Mouse (Mus musculus): Measurements from ENCODE around the gene Bptf. TPM values are rescaled to one million over a fixed set of nuclear protein-coding genes. Genes with fewer than 3 reads are reported as not detected.
"Not testable (repeated sequence)": the region's sequence is repeated elsewhere in the genome, so short reads cannot be mapped to it uniquely, and the experiment has no call there.

Bptf gene
- 10 to 100 TPM; 34.2 to 37.6 TPM for total RNA-seq (2021)
- long read RNA-seq, experiment 1, partial matches to known transcripts: 0 of 4 reads
- long read RNA-seq, experiment 1, other reads (novel, unspliced or antisense): 3 of 4 reads
- long read RNA-seq, experiment 2, partial matches to known transcripts: 5 of 17 reads
- long read RNA-seq, experiment 2, other reads (novel, unspliced or antisense): 12 of 17 reads

DNA sequence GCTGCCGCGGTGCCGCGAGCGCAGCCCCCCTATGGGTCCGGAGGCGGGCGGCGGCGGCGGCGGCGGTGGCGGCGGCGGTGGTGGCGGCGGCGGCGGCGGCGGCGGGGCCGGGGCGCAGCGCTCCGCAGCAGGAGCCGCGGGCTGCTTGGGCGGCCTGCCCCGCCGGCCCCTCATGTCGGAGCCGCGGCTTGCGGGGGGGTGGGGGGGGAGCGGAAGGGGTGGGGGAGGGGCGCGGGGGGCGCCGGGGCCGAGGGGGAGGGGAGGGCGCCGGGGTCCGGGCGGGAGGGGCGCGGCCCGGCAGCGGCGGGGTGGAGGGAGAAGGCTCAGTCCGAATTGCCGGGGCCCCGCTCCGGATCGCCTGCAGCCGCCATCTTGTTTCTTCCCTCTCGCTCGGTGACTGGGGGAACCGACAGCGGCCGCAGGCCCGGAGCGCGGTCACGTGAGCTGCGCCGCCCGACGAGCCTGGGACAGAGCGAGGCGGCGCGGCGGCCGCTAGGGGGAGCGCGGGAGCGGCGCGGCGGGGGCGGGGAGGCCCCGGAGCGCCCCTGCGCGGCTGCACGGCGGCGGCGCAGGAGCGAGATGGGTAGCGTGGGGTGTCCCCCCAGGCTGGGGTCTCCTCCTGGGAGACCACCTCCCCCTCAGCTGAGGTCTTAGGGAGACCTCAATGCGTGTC is at the start of gene Bptf:
Bptf (minus strand) TSS at position 379 of the 673 bp plus-strand sequence.
- DNase-seq (ENCODE audit: low spot score in 2 of 2): peak; percentile 92 to 95

DNA sequence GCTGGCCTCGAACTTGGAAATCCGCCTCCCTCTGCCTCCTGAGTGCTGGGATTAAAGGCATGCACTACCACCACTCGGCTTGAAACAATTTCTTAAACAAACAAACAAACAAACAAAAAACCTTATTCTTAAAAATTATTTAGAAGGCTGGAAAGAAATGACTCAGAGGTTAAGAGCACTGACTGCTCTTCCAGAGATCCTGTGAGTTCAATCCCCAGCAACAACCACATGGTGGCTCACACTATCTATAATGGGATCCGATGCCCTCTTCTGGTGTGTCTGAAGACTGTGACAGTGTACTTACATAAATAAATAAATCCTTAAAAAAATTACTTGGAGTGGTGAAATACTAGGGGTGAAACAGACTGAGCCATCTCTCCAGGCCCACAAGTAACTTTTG is 29.3 kb upstream of the Bptf start:
- no peak for DNase-seq (ENCODE audit: low spot score in 2 of 2)

DNA sequence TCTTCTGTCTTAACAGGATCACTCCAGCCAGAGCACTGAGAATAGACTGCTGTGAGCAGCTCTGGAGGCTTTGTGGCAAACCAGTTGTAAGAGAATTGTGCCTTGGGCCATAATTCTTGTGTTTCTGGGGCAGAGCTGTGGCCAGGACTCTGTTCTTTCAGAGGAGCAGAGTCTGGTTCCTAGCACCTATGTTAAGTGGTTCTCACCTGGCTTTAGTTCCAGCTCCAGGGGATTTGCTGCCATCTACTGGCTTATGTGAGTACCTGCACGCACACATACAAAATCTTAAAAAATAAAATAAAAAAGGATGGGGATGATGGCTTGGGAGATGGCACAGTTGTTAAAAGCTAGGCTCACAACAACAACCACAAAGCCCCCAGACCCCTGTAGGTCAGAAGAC is 27.1 kb upstream of the Bptf start:
- DNase-seq (ENCODE audit: low spot score in 2 of 2): no peak

DNA sequence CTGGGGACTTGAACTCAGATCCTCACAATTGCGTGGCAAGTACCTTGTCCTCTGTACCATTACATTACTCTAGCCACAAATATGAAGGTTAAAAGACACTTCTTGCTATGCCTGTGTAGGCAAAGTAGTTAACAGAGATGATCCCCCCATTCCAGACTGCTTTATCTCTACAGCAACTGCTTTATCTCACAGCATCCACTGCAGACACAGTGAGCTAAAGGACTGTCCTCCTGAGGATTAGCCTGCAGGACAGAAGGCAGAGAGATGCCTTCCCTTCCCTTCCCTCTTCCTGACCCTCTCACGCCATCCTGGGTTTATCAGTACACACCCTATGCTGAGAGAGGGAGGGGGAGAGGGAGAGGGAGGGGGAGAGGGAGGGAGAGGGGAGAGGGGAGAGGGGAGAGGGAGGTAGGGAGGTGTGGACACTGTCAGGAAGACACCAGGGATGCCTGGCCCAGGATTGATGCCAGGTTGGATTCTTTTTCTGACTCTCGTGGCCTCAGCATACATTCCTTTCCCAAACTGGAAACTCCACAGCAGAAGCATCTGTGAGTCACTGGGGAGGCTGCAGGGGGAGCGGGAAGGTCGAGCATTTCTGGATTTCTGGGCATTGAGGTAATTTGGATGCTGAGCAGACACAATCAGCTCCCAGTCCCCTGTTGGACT is 25.2 kb upstream of the Bptf start:
- no peak for DNase-seq (ENCODE audit: low spot score in 2 of 2)

DNA sequence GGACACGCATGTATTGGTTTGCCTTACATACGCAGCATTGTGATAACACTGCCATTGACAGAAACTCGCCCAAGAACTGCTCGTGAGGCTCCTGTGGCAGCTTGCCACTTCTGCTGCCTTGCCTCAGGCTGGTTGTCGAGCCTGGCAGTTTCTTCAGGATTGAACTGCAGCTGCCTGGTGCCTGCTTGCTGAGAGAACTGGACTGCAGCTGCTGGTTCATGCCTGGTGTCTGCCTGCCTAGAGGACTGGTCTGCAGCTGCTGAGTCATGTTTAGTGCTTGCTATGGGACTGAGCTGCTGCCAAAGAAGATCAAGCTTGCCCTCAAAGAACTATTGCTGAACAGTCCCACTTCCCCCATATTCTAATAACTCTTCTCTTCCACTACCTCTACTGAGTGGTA is 23.4 kb upstream of the Bptf start:
- no peak for DNase-seq (ENCODE audit: low spot score in 2 of 2)

DNA sequence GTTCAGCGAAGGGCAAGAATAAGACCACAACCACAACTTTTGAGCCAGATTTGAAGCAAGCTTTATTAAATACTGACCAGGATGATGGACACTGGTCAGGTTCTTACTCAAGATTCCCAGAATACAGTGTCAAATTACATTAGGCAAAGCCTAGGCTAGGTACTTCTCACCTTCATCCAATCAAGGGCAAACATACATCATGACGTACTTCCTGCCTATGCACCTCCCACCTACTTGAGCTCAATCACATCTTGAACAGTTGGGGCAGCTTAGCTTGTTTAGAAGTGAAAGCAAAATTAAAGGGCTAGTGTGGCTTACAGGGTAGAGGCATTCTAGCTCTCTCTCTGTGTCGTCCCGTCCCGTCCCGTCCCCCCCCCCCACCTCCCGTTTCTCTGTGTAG is 22.5 kb upstream of the Bptf start:
- DNase-seq (ENCODE audit: low spot score in 2 of 2): no peak

DNA sequence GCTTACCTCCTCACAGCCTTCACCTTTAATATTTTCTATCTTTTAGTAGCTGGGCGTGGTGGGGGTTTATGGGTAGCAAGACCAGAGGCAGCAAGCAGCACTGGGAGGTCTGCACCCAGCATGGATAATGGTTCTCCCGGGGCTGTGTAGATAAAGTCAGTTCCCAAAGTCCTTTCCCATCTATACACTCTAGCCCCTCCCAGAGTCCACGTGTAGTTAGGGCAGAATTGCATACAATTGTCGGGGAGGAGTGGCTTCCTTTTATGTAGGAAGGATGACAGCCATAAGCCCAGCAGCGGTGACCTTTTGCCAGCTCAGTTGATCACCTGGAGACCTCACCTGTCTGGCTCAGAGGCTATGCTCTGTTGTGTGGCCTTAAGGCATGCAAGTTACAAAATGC is 21.7 kb upstream of the Bptf start:
- DNase-seq (ENCODE audit: low spot score in 2 of 2): no peak

DNA sequence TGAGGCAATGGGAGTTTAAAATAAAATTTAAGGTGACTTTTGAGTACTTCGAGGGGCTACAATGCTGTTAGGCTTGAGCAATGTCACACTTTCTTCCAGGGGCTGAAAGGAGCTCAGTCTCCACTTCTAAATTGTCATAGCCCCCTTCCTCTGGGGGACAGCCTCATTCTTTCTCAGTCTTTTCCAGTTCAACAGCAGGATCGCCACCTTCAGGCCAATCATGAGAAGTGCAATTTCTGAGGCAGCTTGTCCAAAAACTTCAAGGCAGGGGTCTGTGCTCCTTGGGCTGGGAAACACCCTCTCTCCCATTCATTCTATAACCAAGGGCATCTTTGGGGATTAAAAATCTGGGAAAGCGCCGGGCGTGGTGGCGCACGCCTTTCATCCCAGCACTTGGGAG is 19.9 kb upstream of the Bptf start:
- no peak for DNase-seq (ENCODE audit: low spot score in 2 of 2)

DNA sequence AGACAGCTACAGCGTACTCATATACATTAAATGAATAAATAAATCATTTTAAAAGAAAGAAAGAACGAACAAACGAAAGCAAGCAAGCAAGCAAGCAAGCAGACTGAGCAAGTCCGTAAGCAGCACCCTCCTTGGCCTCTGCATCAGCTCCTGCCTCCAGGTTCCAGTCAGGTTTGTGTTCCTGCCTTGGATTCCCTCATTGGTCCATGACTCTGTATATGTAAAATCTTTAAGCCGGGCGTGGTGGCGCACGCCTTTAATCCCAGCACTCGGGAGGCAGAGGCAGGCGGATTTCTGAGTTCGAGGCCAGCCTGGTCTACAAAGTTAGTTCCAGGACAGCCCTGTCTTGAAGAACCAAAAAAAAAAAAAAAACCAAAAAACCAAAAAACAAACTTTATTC is 12.0 kb upstream of the Bptf start:
- not testable (repeated sequence) for DNase-seq (ENCODE audit: low spot score in 2 of 2)

DNA sequence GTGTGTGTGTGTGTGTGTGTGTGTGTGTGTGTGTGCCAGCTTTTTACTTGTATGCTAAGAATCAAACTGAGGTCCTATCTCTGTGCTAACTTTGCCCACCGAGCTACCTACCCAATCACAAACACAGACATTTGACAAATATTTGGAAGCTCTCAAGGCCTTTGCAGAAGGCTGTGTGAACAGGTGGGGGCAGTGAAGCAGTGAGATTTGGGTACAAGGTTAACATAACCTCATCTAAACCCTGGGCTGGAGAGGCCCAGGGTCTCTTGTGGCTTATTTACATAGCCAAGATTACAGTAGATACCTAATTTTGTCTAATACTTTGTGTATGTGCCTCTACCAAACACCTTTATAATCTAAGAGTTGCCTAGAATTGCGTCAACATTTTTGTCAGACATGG is 10.5 kb upstream of the Bptf start:
- DNase-seq (ENCODE audit: low spot score in 2 of 2): no peak

DNA sequence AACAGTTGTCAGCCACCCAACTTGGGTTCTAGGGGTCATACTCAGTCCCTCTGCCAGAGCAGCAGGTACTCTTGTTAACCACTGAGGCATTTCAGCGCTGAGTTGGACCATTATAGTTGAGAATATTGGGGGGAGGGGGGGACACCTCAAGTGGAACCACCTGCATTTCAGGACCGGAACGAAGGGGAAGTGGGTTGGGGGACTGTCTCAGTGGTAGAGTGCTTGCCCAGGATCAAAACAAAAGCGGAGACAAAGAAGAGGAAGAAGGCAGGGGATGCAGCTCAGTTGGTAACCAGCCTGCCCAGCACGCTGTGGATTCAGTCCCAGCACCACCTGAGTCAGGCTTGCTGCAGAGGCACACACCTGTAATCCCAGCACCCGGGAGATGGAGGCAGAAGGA is 8.8 kb upstream of the Bptf start:
- DNase-seq (ENCODE audit: low spot score in 2 of 2): no peak

DNA sequence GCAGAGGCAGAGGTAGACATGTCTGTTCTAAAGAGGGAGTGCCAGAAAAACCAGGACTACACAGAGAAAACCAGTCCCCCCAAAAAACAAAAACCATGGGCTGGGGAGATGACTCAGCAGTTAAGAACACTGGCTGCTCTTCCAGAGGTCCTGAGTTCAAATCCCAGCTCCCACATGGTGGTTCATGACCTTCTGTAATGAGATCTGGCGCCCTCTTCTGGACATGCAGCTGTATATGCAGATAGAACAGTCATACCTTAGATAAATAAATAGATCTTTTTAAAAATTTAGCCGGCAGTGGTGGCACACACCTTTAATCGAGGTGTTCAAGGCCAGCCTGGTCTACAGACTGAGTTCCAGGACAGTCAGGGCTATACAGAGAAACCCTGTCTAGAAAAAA is 6.7 kb upstream of the Bptf start:
- DNase-seq (ENCODE audit: low spot score in 2 of 2): peak in 1 of 2 experiments; percentile 38

DNA sequence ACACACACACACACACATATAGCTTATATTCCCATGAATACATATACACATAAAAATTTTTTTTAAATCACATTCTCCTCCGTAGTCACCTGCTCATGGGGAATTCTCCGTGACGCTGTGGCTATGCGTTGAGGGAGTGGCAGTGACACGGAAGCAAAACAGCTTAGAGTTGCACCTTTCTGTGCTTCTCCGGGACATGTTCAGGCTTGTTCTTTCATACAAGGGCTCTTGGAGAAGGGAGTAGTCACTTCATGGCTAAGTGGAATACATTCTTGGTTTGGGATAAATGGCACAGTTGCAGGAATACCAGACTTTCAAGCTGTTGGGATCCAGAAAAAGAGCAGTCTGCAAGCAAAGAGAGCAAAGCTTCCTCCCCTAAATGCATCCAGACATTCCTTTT is 5.7 kb upstream of the Bptf start:
- no peak for DNase-seq (ENCODE audit: low spot score in 2 of 2)

DNA sequence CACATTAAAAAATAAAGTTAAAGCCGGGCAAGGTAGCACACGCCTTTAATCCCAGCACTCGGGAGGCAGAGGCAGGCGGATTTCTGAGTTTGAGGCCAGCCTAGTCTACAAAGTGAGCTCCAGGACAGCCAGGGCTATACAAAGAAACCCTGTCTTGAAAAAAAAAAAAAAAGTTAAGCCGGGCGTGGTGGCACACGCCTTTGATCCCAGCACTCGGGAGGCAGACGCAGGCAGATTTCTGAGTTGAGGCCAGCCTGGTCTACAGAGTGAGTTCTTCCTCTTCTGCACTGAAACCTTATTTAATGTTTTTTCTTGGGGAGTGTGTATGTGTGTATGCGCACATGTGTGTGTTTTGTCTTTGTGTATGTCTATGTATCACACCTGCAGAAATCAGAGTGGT is 4.5 kb upstream of the Bptf start:
- not testable (repeated sequence) for DNase-seq (ENCODE audit: low spot score in 2 of 2)

DNA sequence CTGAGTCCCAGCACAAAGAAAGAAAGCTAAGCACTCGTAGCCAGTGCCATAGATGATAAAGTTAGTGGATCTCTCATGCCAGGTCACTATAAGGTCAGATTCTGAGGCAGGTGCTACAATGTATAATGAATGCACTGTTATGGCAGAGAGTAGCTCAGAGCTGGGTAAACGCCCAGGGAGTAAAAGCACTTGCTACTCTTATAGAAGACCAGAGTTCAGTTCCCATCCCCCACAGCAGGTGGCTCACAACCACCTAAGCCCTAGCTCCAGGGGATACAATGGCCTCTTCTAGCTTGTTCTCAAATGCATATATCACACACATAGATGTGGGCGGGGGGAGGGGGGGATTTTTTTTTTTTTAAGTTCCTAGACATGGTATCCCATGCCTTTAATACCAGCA is 3.8 kb upstream of the Bptf start:
- no peak for DNase-seq (ENCODE audit: low spot score in 2 of 2)

DNA sequence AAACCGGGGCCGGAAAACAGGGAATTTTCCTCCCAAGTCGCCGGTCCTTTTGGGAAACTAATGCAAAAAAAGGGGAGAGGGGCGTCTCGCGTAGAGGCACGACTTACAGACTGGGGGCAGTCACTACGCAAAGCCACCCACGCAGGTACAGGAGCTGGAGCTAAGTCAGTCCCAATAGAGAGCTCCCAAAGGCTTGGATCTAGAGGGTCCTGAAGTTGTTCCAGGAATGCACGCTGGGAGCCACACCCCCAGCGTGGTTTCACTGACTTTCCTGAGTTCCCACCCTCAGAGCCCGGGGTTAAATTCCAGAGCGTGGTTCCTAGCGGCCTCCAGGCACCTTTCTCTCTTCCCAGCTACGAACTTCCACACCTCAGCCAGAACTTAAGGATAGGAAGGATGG is 499 bp upstream of the Bptf start:
- no peak for DNase-seq (ENCODE audit: low spot score in 2 of 2)

DNA sequence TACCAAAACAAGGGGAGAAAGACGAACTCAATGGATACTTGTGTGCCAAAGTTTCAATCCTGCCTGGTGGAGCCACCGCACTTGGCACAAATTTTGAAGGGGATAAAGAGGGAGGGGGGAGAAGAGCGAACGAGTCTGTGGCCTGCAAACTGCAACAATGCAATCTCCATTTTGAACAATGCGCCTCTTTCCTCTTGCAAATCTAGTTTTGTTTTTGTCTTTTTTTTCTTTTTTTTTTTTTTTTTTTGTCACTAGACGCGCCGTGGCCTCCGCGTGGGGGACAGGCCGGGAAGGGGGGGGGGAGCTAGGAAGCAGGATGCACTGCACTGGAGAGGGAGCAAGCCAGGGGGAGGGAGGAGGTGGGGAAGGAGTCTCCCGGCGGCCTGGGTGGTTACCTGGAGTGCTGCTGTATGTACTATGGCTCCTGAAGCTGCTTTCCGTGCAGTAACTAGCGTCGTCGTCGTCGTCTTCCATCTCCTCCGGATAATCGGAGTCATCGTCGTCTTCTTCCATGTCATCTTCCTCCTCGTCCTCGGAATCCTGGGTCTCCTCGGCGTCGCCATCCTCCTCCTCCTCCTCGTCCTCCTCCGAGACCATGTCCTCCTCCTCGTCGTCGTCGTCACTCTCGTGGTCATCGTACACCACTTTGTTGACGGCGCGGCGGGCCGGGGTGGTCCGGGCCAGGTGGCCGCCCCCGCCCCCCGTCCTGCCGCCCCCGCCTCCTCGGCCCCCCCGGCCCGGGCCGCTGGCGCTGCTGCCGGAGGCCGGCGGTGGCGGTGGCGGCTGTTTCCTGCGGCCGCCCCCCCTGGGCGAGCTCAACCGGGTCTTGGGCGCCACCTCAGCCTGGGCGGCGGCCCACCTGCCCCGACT is 813 bp downstream of the Bptf start:
- DNase-seq (ENCODE audit: low spot score in 2 of 2): peak; percentile 46 to 60

DNA sequence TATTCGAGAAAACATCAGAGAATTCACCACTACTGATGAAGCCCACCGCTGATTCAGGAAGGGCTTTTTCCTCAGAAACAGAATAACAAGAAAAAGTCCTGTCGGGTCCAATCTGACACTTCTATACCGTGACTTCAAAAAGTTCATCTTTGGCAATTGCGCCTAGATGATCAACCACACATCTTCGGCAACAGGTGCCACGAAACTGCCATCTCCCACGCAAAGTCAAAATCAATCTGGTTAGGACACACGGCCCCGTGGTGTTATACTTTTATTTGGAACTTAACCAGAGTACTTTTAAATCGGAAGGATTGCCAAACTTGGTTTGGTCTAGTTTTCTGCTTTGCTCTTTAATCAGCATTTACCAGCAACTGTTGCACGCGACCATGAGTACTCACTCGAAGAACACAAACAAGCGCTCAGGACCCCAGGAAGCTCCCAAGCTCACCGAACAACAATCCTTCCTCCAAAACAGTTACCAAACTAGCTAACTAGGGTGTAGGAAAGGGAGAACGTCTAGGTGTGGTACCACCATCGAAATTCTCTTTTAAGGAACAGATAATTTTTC is 1.6 kb downstream of the Bptf start:
- DNase-seq (ENCODE audit: low spot score in 2 of 2): no peak

DNA sequence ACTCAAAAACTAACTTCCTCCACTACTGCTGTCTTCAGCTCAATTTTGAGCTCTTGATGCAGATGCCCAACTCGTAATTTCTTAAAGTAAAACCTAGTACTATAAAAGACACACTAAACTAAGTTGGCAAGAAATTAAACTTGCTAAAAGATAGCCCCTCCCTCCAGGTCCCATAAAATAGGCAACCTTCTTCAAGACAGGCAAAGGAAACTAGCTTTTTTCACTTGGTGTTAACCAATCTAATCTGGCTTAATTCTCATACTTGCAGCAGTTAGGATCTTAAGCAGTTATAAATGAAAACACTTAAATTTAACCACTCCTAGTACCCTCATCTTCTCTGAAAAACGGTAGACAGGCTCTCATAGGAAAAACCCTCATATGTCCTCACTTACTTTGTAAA is 2.3 kb downstream of the Bptf start:
- DNase-seq (ENCODE audit: low spot score in 2 of 2): no peak

DNA sequence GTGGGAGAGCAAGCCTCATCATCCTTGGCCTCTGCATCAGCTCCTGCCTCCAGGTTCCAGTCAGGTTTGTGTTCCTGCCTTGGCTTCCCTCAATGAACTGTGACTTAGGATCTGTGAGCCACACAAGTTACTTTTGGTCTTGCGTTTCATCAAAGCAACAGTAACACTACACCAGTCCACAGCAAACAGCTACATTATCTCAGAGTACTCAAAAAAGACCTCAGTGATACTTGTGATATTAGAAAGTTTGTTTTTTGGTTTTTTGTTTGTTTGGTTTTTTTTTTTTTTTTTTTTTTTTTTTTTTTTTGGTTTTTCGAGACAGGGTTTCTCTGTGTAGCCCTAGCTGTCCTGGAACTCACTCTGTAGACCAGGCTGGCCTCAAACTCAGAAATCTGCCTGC is 5.2 kb downstream of the Bptf start:
- DNase-seq (ENCODE audit: low spot score in 2 of 2): not testable (repeated sequence)

DNA sequence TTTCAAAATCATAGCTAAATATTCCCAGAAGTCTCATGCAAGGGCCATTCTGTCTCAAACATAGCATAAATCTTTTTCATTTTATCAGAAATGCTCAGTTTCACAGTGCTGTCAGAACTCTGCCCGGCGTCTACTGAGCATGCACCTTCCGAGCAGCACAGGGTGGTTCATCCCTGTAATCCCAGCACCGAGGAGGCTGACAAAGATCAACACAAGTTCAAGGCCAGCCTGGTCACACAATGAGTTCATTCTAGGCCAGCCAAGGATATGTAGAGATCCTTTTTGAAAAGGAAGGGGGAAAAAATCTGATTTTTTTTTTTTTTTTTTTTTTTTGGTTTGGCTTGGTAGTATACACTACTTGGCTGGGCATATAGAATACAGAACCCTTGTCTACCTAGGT is 6.9 kb downstream of the Bptf start:
- no peak for DNase-seq (ENCODE audit: low spot score in 2 of 2)
